Mouse (Mus musculus) brain, embryonic 14.5 days (tissue): Measurements from ENCODE around the gene Marveld1.

ENCODE experiments used
- CTCF ChIP-seq: fragments of 200-500 bp; IDR thresholded peaks from 2 replicates; pipeline ENCODE4 v1.5.1; 2012; ENCODE audit warnings: inconsistent platforms, mild to moderate bottlenecking, moderate library complexity, borderline replicate concordance; ENCODE audit not compliant: insufficient read depth, insufficient read length; ENCODE audit errors: extremely low read depth
- POLR2A ChIP-seq: fragments of 200-500 bp; IDR thresholded peaks from 2 replicates; pipeline ENCODE4 v1.6.1; 2012; ENCODE audit warnings: mild to moderate bottlenecking, inconsistent platforms, borderline replicate concordance; ENCODE audit not compliant: poor library complexity, insufficient read depth, insufficient read length, severe bottlenecking; ENCODE audit errors: extremely low read depth

GRCm38 (mm10) chr19:42158246-42159017 is 11.2 kb downstream of the Marveld1 start:
- TF ChIP-seq CTCF (no peak), POLR2A (no peak)
